Mouse (Mus musculus) heart, adult 2 months (tissue): ENCODE measurements around the gene Rps6kc1. TPM values are rescaled to one million over a fixed set of nuclear protein-coding genes. Genes with fewer than 3 reads are reported as not detected.

Experiments used
- DNase-seq, 2 experiments: peaks; one replicate each; pipeline ENCODE4 v3.0.0; 2021
- H3K27ac ChIP-seq: fragments of 200-600 bp; 2 replicates; pipeline ENCODE4 v1.8.1; 2022
- H3K27me3 ChIP-seq: fragments of 200-500 bp; 2 replicates; pipeline ENCODE4 v1.6.1; 2012; ENCODE audit warnings: mild to moderate bottlenecking, low read length, inconsistent platforms, mixed read lengths; ENCODE audit not compliant: control insufficient read depth, insufficient read depth
- H3K36me3 ChIP-seq: fragments of 200-500 bp; 2 replicates; pipeline ENCODE4 v1.6.1; 2012; ENCODE audit warnings: low read length, inconsistent platforms; ENCODE audit not compliant: control insufficient read depth, insufficient read depth
- H3K4me1 ChIP-seq: fragments of 200-500 bp; 2 replicates; pipeline ENCODE4 v1.6.1; 2011; ENCODE audit warnings: low read length; ENCODE audit not compliant: control insufficient read depth, insufficient read depth
- H3K4me3 ChIP-seq: fragments of 200-600 bp; 2 replicates; pipeline ENCODE4 v1.8.1; 2022
- H3K79me2 ChIP-seq: fragments of 200-500 bp; replicated peaks from 2 replicates; pipeline ENCODE4 v1.6.1; 2012; ENCODE audit warnings: mild to moderate bottlenecking, inconsistent platforms, low read length, moderate library complexity, mixed read lengths; ENCODE audit not compliant: control insufficient read depth, insufficient read depth
- H3K9ac ChIP-seq: fragments of 200-500 bp; 2 replicates; pipeline ENCODE4 v1.6.1; 2012; ENCODE audit warnings: low read depth, mild to moderate bottlenecking, control low read depth, inconsistent platforms, low read length, mixed read lengths
- CTCF ChIP-seq: fragments of 200-600 bp; IDR thresholded peaks from 2 replicates; pipeline ENCODE4 v1.8.1; 2022; ENCODE audit warnings: antibody characterized with exemption, mild to moderate bottlenecking, moderate library complexity
- EP300 ChIP-seq: fragments of 200-500 bp; IDR thresholded peaks from 2 replicates; pipeline ENCODE4 v1.6.1; 2011; ENCODE audit warnings: low read depth, low read length, control low read depth; ENCODE audit not compliant: insufficient read depth
- POLR2A ChIP-seq: fragments of 200-500 bp; IDR thresholded peaks from 2 replicates; pipeline ENCODE4 v1.6.1; 2011; ENCODE audit warnings: mild to moderate bottlenecking, low read depth, low read length, control low read depth; ENCODE audit not compliant: insufficient read depth
- WGBS: fragments of 180-500 bp; shearing (Covaris S2); methylation state at CpG from one replicate; pipeline ENCODE4 v1.1.7; 2018; 5-methylcytosine and 5-hydroxymethylcytosine counted together
- intact Hi-C: fragments of 180-260 bp; cut with DNase I; formaldehyde crosslinking; loops from one replicate; pipeline ENCODE4 v1.15.1; 2025
- polyA plus RNA-seq: library from polyadenylated mRNA; depleted of rRNA; stranded (reverse); fragments of >200 nt; gene quantifications from 2 replicates; pipeline ENCODE4 v1.2.3, GENCODE M21; 2012
- total RNA-seq, 2 experiments: library from RNA; stranded (reverse); gene quantifications; 2 replicates each; pipeline ENCODE4 v1.2.3; 2021

The Rps6kc1 gene
- total and polyA plus RNA-seq, 3 experiments, result 6.9 to 18.9 (median 15.6) TPM

DNA sequence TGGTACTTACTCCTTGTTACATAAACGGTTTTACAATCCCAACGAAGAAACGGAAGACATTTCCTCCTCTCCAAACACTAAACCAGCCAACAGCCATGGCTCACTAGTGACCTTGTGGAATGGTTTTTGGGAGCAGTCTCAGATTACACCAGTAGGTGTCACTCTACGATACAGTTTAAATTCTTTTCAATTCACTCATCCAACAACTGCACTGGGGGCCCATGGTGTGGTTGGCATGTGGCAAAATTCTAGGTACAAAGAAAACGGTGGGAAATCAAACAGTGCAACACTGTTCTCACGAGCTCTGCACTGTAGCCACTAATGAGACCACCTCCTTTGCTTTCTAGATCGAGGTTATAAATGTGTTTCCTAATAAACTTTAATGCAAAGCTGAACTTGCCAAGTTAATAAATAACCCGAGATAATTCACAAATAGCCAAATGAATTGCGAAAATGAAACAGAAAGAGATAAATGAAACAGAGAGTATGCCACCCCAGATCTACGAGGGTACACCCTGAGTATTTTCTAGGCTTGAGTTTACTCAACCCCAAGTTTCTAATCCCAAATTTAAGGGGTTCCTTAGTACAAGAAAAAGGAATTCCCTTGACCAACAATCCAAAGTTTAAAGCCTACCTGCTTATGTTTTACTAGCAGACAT is 79.6 kb downstream of the Rps6kc1 start:
- Histone ChIP-seq H3K4me3 (no peak overlapping the region), H3K36me3 (no peaks in the 10 kb centered on the region), H3K27ac (no peak overlapping the region), H3K9ac (no peak overlapping the region), H3K4me1 (no peaks in the 10 kb centered on the region; the same call in 1 of the 2 replicates), H3K27me3 (no peaks in the 10 kb centered on the region), H3K79me2 (no peaks in the 10 kb centered on the region)
- intact Hi-C loops, result loop anchor here (1.0 to 10.0 kb wide), 3 partner anchors 45 to 233 kb away; partner anchors contain the start of genes Nsl1 and Tatdn3
- no peak for DNase-seq
- 47% methylated on average over 10 of the region's 10 CpGs for WGBS
- TF ChIP-seq CTCF (peak; percentile 86), EP300 (no peak)

DNA sequence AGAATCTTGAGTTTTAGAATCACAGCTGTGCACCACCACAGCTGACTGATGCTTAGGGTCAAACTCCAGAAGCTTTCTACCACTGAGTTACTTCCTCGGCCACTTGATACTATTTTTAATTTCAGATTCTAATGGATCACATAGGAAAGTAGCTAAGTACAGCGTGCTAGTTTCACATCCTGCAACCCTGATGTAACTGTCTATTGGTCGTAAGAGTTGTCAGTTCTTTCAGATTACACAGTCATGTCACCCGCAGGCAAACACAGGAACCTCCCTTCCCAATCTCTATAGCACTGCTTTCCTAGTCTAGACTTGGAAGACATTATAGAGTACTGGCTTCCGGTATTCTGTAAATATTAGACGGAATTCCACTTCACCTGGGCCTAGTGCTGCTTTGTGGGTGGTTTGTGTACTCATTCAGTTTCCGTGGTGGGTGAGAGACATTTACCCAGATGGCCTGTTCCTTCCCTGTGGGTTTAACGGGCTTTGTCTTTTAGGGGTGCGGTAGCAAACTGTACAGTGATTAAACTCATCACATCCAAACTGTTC is 85.0 kb downstream of the Rps6kc1 start:
- H3K27ac ChIP-seq, result no peak overlapping the region
- no peaks in the 10 kb centered on the region for H3K79me2 ChIP-seq
- intact Hi-C loops, result no loop called here
- TF ChIP-seq POLR2A, result no peak
- no peak for TF ChIP-seq CTCF
- no peak for TF ChIP-seq EP300
- DNase-seq, result no peak
- H3K27me3 ChIP-seq, result no peaks in the 10 kb centered on the region
- no peak overlapping the region for H3K9ac ChIP-seq
- no peak overlapping the region for H3K4me3 ChIP-seq
- peaks cover 2% of the 10 kb centered on the region; the same call in 1 of the 2 replicates for H3K4me1 ChIP-seq
- WGBS, result 74% methylated on average over 9 of the region's 9 CpGs
- H3K36me3 ChIP-seq, result no peaks in the 10 kb centered on the region

GRCm38 (mm10) chr1:190823745-190824144 is 87.8 kb downstream of the Rps6kc1 start:
- Histone ChIP-seq H3K36me3 (no peaks in the 10 kb centered on the region), H3K27me3 (no peaks in the 10 kb centered on the region), H3K4me1 (peaks cover 2% of the 10 kb centered on the region; the same call in 1 of the 2 replicates), H3K79me2 (no peaks in the 10 kb centered on the region), H3K9ac (no peak overlapping the region), H3K4me3 (no peak overlapping the region), H3K27ac (no peak overlapping the region)
- DNase-seq, result no peak
- no peak for TF ChIP-seq EP300
- TF ChIP-seq POLR2A, result no peak
- TF ChIP-seq CTCF, result no peak
- 88% methylated on average over 4 of the region's 4 CpGs for WGBS
- intact Hi-C loops, result no loop called here

DNA sequence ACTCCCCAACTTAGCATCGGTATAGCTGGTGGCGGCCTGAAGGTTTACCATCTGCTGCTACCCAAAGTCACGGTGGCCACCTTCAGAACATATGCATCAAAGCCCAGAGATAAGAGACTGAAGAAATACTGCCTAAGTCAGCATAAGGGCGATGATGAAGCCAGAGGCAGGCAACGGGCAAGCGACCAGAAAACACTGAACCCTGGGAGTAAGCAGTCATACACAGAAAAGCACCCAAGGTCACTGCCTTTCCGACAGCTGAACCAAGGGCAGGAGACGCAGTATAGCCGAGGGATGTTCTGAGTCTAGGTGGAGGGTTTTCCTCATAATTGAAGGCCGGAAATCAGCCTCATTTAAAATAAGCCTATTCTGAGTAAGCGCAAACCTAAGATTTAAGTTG is 95.4 kb downstream of the Rps6kc1 start:
- DNase-seq, result peak in 1 of 2 experiments; percentile 43
- Histone ChIP-seq H3K4me3 (no peak overlapping the region), H3K79me2 (no peaks in the 10 kb centered on the region), H3K4me1 (no peaks in the 10 kb centered on the region), H3K27me3 (no peaks in the 10 kb centered on the region), H3K9ac (no peak overlapping the region), H3K27ac (peak overlapping the region; percentile 21; the same call in 1 of the 2 replicates), H3K36me3 (no peaks in the 10 kb centered on the region)
- 70% methylated on average over 11 of the region's 11 CpGs for WGBS
- intact Hi-C loops, result no loop called here
- TF ChIP-seq POLR2A, result no peak
- TF ChIP-seq EP300, result no peak
- TF ChIP-seq CTCF, result no peak

DNA sequence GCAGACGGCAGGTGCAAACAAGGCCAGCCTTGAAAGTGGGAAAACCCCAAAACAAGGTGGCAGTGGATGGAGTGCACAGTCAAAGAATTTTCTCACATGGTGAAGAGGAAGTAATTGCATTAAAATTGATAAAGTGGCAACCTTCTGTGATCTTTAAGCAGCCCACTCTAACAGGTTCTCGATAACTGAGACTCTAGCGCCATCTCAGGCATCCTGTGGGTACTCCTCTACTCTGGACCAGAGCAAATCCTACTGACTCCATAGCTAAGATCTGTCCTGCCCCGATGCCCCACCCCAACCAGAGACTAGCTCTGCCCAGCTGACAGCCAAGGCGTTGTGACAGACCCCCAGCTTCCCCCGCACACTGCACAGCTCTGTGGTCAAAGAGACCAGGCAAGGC is 101.2 kb downstream of the Rps6kc1 start:
- TF ChIP-seq POLR2A, result no peak
- TF ChIP-seq CTCF, result no peak
- no peak for TF ChIP-seq EP300

DNA sequence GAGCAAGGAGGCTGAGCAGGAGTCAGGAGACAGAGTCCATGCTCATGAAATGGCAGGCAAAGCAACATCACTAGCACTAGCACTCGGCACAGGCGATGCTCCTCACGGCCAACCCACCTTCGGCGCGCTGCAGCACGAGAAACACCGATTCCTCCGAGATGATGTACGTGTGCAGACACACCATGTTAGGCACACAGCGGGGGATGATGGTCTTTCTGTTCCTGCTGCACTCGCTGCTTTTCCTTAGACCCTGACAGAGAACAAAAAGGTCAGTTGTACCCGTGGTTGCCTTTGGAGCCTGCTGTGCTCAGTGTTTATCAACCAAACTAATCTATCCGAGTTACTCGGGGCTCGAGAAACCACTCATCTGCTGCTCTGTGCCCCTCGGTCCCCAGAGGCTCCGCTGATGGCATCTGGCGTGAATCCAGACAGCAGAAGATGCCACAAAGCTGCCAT is 102.8 kb downstream of the Rps6kc1 start:
- H3K36me3 ChIP-seq, result no peaks in the 10 kb centered on the region
- no peak overlapping the region for H3K4me3 ChIP-seq
- WGBS, result 77% methylated on average over 19 of the region's 19 CpGs
- intact Hi-C loops, result no loop called here
- DNase-seq, result no peak
- no peaks in the 10 kb centered on the region for H3K4me1 ChIP-seq
- no peak for TF ChIP-seq CTCF
- no peak for TF ChIP-seq POLR2A
- no peak for TF ChIP-seq EP300
- H3K9ac ChIP-seq, result no peak overlapping the region
- H3K79me2 ChIP-seq, result no peaks in the 10 kb centered on the region
- no peak overlapping the region for H3K27ac ChIP-seq
- no peaks in the 10 kb centered on the region for H3K27me3 ChIP-seq

More for the DNA sequence above, 101.2 kb downstream of the Rps6kc1 start:
- WGBS, result 84% methylated on average over 6 of the region's 6 CpGs
- Histone ChIP-seq H3K4me3 (no peak overlapping the region), H3K79me2 (no peaks in the 10 kb centered on the region), H3K27me3 (no peaks in the 10 kb centered on the region), H3K4me1 (no peaks in the 10 kb centered on the region), H3K36me3 (no peaks in the 10 kb centered on the region), H3K9ac (no peak overlapping the region), H3K27ac (no peak overlapping the region)
- intact Hi-C loops, result no loop called here
- DNase-seq, result no peak
